Mouse (Mus musculus): Measurements from ENCODE around the gene Mlph.

- TF ChIP-seq CTCF (IDR thresholded peaks at IDR 0.05; ENCODE audit: low read depth, low read length) (no peak), POLR2A (IDR thresholded peaks at IDR 0.05; ENCODE audit: extremely low read depth, insufficient read depth, low read length) (no peak)
Measured at GRCm38 (mm10) chr1:90876486-90877270, 38.2 kb upstream of the Mlph start.

All from liver, adult 2 months (tissue).